Mouse (Mus musculus) E14TG2a.4 (cell line): ENCODE results near the gene Gm49395.

ENCODE experiments used
- H3K27me3 ChIP-seq: 2 replicates; pipeline ENCODE4 v1.6.1; 2014; ENCODE audit warnings: low read length, control low read depth; ENCODE audit not compliant: insufficient read depth
- H3K36me3 ChIP-seq: 2 replicates; pipeline ENCODE4 v1.6.1; 2014; ENCODE audit warnings: low read length, control low read depth; ENCODE audit not compliant: insufficient read depth
- H3K4me1 ChIP-seq: replicated peaks from 2 replicates; pipeline ENCODE4 v1.6.1; 2014; ENCODE audit warnings: low read depth, low read length, control low read depth
- H3K4me3 ChIP-seq: replicated peaks from 2 replicates; pipeline ENCODE4 v1.5.1; 2014; ENCODE audit warnings: mild to moderate bottlenecking, low read length
- H3K9me3 ChIP-seq: 2 replicates; pipeline ENCODE4 v1.6.1; 2014; ENCODE audit warnings: low read length, control low read depth
- CTCF ChIP-seq: conservative IDR thresholded peaks from 2 replicates; pipeline ENCODE4 v1.5.1; 2014; ENCODE audit warnings: low read length
- NANOG ChIP-seq: IDR thresholded peaks from 2 replicates; pipeline ENCODE4 v1.6.1; 2014; ENCODE audit warnings: borderline replicate concordance, low read length, mixed read lengths
- POU5F1 ChIP-seq: IDR thresholded peaks from 2 replicates; pipeline ENCODE4 v1.6.1; 2014; ENCODE audit warnings: low read length, borderline replicate concordance

The Gm49395 gene

DNA sequence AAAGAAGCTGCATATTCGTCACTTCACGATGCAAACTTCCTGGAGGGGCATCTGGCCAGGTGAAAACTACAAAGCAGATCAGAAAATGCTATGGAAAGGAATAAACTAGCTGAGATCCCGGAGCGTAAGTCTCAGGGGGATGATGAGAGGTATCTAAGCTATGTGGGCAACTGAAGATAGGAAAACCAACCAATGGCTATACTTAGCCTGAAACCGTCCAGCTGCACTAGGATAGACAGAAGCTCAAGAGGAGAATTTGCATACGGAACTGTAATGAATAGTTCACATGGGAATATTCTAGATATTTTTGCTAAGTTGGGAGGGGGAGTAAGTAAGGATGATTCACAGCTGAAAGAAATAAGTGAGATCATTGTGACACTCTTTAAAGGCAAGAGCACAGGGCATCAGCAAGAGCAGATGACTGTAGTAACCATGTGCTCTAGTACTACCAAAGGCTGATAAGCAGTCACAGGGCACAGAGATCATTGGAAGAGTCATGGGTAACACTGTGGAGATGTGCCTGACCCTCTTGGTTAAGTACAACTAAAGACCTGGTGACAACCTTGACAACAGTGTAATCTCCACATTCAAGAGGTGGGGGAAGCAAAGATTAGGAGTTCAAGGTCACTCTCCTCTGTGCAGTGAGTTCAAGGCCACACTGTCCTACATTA, 79.5 kb downstream of the Gm49395 start:
- H3K4me1 ChIP-seq = no peaks in the 10 kb centered on the region
- no peaks in the 10 kb centered on the region for H3K27me3 ChIP-seq
- TF ChIP-seq CTCF = no peak
- no peak for TF ChIP-seq NANOG
- TF ChIP-seq POU5F1 = no peak
- no peaks in the 10 kb centered on the region for H3K9me3 ChIP-seq
- H3K36me3 ChIP-seq = no peaks in the 10 kb centered on the region
- no peak overlapping the region for H3K4me3 ChIP-seq

GRCm38 (mm10) chr13:115021411-115021810, 80.3 kb downstream of the Gm49395 start:
- Histone ChIP-seq H3K4me3 (no peak overlapping the region), H3K36me3 (no peaks in the 10 kb centered on the region), H3K9me3 (no peaks in the 10 kb centered on the region), H3K27me3 (no peaks in the 10 kb centered on the region), H3K4me1 (no peaks in the 10 kb centered on the region)
- TF ChIP-seq POU5F1 (no peak), CTCF (no peak), NANOG (no peak)

GRCm38 (mm10) chr13:115020727-115021126, 81.0 kb downstream of the Gm49395 start:
- Histone ChIP-seq H3K4me1 (no peaks in the 10 kb centered on the region), H3K4me3 (no peak overlapping the region)
- no peak for TF ChIP-seq POU5F1
- TF ChIP-seq NANOG = no peak
- TF ChIP-seq CTCF = no peak

DNA sequence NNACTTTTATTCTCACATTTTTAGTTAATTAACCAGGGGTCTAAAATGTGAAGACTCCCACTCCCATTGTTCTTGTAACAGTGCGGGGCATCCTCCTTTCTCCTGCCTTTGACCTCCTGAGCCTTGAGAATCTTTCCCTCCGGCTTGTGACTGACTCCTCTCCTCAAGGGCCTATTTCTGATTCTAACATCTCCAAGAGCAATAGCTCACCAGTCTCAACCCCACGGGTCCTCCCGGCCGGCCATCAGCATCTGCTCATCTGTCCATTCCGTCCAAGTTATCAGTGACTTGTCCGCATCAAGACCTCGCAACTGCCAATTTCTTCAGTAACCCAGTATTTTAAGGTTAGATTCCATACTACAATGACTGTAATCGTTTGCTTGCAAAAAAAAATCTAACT, 84.2 kb downstream of the Gm49395 start:
- H3K36me3 ChIP-seq = no peaks in the 10 kb centered on the region
- TF ChIP-seq POU5F1 (no peak), CTCF (no peak), NANOG (no peak)
- no peaks in the 10 kb centered on the region for H3K9me3 ChIP-seq
- no peaks in the 10 kb centered on the region for H3K27me3 ChIP-seq
- H3K4me3 ChIP-seq = no peak overlapping the region
- H3K4me1 ChIP-seq = no peaks in the 10 kb centered on the region

More at GRCm38 (mm10) chr13:115020727-115021126, 81.0 kb downstream of the Gm49395 start:
- H3K9me3 ChIP-seq = no peaks in the 10 kb centered on the region
- H3K27me3 ChIP-seq = no peaks in the 10 kb centered on the region
- H3K36me3 ChIP-seq = no peaks in the 10 kb centered on the region

DNA sequence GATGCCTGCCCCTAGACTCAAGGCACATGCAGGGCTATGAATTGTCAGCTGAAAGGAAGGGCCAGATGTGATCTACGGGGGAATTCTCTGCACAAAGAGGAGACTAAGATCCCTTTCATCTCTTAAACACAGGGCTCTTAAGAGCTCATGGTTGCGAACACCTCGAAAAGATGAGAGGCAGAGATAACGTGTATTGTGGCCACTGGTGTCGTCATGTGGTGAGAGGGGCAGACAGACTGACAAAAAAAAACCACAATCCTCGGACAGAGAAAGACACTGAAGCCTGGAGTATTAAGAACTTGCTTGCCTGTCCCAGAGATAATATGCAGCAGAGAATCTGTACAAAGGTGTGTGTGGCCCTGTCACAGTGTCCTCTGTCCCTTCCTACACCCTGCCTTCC, 90.2 kb downstream of the Gm49395 start:
- Histone ChIP-seq H3K4me3 (no peak overlapping the region), H3K27me3 (no peaks in the 10 kb centered on the region), H3K36me3 (no peaks in the 10 kb centered on the region), H3K9me3 (no peaks in the 10 kb centered on the region), H3K4me1 (no peaks in the 10 kb centered on the region)
- TF ChIP-seq NANOG (no peak), CTCF (no peak), POU5F1 (no peak)

DNA sequence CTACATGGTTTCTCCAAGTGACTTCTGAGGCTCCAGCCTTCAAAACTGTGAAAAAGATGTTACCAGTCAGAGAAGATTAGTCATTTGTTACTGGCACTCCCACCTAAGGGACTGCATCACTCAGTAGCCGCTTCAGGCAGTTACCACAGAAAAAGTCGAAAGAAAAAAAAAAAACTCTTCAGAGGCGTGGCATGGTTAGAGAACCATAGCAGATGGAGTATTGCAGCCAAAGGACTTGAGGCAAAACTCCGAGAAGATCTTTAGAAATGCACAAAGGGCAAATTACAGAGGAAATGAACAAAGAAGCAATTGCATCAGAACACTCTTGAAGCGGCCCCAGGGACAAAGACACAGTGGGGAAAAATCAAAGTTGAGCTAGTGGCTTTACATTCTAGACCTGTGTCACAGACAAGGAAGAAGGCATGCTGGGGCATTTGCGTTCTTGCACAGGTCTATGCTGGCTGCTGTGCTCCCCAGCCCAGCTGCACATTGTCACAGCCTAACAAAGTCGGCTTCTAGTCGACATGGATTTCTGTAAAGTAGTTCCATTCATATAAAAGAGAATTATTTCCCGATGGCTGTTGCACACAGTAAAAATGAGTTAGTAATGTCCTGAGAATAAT, 95.4 kb downstream of the Gm49395 start:
- H3K36me3 ChIP-seq = no peaks in the 10 kb centered on the region
- H3K4me1 ChIP-seq = no peaks in the 10 kb centered on the region
- no peak overlapping the region for H3K4me3 ChIP-seq
- no peaks in the 10 kb centered on the region for H3K9me3 ChIP-seq
- TF ChIP-seq POU5F1 = no peak
- no peak for TF ChIP-seq NANOG
- no peak for TF ChIP-seq CTCF
- H3K27me3 ChIP-seq = no peaks in the 10 kb centered on the region

DNA sequence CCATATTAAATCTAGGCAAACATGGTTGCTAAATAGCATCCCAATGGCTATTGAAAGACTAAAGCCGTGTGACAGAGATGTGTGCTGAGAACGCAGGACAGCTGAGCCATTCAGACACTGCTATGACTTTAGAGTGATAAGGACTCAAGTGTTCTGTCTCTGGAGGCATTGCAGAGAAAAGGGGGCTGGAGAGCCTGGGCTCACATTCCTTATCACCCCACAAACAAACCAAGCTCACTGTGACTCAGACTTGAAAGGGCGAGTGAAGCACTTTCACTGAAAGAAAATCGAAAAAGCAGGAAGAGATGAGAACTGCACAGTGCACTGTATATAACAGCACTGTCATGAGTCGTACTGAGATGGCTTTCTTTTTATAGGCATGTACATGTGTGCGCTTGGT, 96.4 kb downstream of the Gm49395 start:
- H3K36me3 ChIP-seq = no peaks in the 10 kb centered on the region
- H3K9me3 ChIP-seq = no peaks in the 10 kb centered on the region
- H3K4me3 ChIP-seq = no peak overlapping the region
- no peaks in the 10 kb centered on the region for H3K4me1 ChIP-seq
- no peak for TF ChIP-seq POU5F1
- H3K27me3 ChIP-seq = no peaks in the 10 kb centered on the region

DNA sequence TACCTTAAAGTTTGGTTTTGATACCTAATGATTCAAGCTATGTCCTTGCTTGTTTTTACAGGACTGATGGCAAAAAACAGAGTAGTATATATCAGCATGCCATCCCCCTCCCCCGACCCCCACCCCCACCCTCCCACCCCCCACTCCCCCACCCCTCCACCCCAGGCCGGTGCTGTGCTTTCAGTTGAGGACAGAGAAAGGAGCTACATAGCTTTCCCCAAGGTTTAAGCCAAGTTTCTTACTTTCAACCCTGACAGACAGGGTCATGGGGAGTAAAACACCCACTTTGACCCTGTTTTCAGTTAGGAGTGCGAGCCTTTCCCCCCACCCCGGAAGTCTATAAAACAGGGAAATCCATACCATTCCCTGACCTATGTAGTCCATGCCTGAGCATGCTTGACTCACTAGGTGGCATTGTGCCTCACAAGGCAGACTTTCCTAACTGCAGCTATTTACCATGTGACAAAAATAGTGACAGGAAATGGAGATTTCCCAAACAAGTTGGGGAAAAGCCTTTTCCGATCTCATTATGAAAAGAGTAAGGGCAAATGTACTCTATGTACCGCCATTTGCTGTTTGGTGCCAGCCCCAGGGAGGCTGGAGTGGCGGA, 98.2 kb downstream of the Gm49395 start:
- Histone ChIP-seq H3K36me3 (no peaks in the 10 kb centered on the region), H3K4me3 (no peak overlapping the region), H3K27me3 (no peaks in the 10 kb centered on the region), H3K9me3 (no peaks in the 10 kb centered on the region), H3K4me1 (no peaks in the 10 kb centered on the region)
- TF ChIP-seq CTCF (no peak), NANOG (no peak), POU5F1 (no peak)
